In genomic region chr7:142093696-142094240, GRCm38 (mm10) we compare ENCODE assay signal across 7 mouse cellular contexts. TPM values are rescaled to one million over a fixed set of nuclear protein-coding genes. Genes with fewer than 3 reads are reported as not detected.
DNase-seq lines count a peak whose midpoint lies in the region; ATAC-seq lines count a peak whose summit lies in the region.

No protein-coding gene starts in this region.

- no peaks in the 10 kb centered on the region for H3K9me3 ChIP-seq in lung, embryonic 16.5 days (ENCODE audit: control insufficient read depth, low read length)
- no peaks in the 10 kb centered on the region for H3K9me3 ChIP-seq in forebrain, embryonic 13.5 days (replicated peaks)
- no peaks in the 10 kb centered on the region for H3K9me3 ChIP-seq in limb, embryonic 13.5 days
- H3K9me3 ChIP-seq in stomach, embryonic 15.5 days: no peaks in the 10 kb centered on the region

- H3K36me3 ChIP-seq in lung, embryonic 16.5 days (ENCODE audit: control insufficient read depth, insufficient read depth, low read length): no peaks in the 10 kb centered on the region
- H3K36me3 ChIP-seq in forebrain, embryonic 13.5 days (ENCODE audit: poor library complexity, severe bottlenecking): peaks cover 5% of the 10 kb centered on the region; the same call in 1 of the 2 replicates
- H3K36me3 ChIP-seq in limb, embryonic 13.5 days: no peaks in the 10 kb centered on the region
- no peaks in the 10 kb centered on the region for H3K36me3 ChIP-seq in stomach, embryonic 15.5 days

- peak overlapping the region; percentile 72 for H3K4me3 ChIP-seq in lung, embryonic 16.5 days (ENCODE audit: low read length)
- H3K4me3 ChIP-seq in forebrain, embryonic 13.5 days: peak overlapping the region; percentile 88
- peak overlapping the region; percentile 72 for H3K4me3 ChIP-seq in limb, embryonic 13.5 days
- H3K4me3 ChIP-seq in stomach, embryonic 15.5 days (replicated peaks): peak overlapping the region; percentile 70

- peaks cover 56% of the 10 kb centered on the region for H3K27me3 ChIP-seq in lung, embryonic 16.5 days (ENCODE audit: control insufficient read depth, insufficient read depth, low read depth, low read length)
- peaks cover 16% of the 10 kb centered on the region for H3K27me3 ChIP-seq in forebrain, embryonic 13.5 days
- peaks cover 98% of the 10 kb centered on the region for H3K27me3 ChIP-seq in limb, embryonic 13.5 days
- peaks cover 57% of the 10 kb centered on the region for H3K27me3 ChIP-seq in stomach, embryonic 15.5 days (replicated peaks)

- DNase-seq in lung, postnatal 14 days: no peak
- no peak for DNase-seq in layer of hippocampus, postnatal 25 days (ENCODE audit: extremely low spot score in 1 of 2, low spot score in 1 of 2)
- DNase-seq in spleen, postnatal 4 days (ENCODE audit: low spot score in 2 of 2): no peak

- no peak overlapping the region for H3K9ac ChIP-seq in lung, embryonic 16.5 days (ENCODE audit: low read length)
- peak overlapping the region; percentile 97 for H3K9ac ChIP-seq in forebrain, embryonic 13.5 days
- peak overlapping the region; percentile 71 for H3K9ac ChIP-seq in limb, embryonic 13.5 days
- peak overlapping the region; percentile 73; the same call in 1 of the 2 replicates for H3K9ac ChIP-seq in stomach, embryonic 15.5 days

- ATAC-seq in lung, embryonic 16.5 days (ENCODE audit: low read depth): no peak
- no peak for ATAC-seq in forebrain, embryonic 13.5 days
- ATAC-seq in limb, embryonic 13.5 days (ENCODE audit: low FRiP score, low read depth): no peak
- no peak for ATAC-seq in stomach, embryonic 15.5 days (ENCODE audit: insufficient read depth, low FRiP score, low read depth)

- H3K27ac ChIP-seq in lung, embryonic 16.5 days (ENCODE audit: low read length): no peak overlapping the region
- peak overlapping the region; percentile 92 for H3K27ac ChIP-seq in forebrain, embryonic 13.5 days
- H3K27ac ChIP-seq in limb, embryonic 13.5 days: no peak overlapping the region
- no peak overlapping the region for H3K27ac ChIP-seq in stomach, embryonic 15.5 days

- H3K4me1 ChIP-seq in lung, embryonic 16.5 days (replicated peaks; ENCODE audit: control insufficient read depth, insufficient read depth, low read length): peaks cover 2% of the 10 kb centered on the region; the same call in 1 of the 2 replicates
- peaks cover 73% of the 10 kb centered on the region for H3K4me1 ChIP-seq in forebrain, embryonic 13.5 days
- peaks cover 27% of the 10 kb centered on the region for H3K4me1 ChIP-seq in limb, embryonic 13.5 days
- H3K4me1 ChIP-seq in stomach, embryonic 15.5 days: peaks cover 25% of the 10 kb centered on the region

- H3K4me2 ChIP-seq in lung, embryonic 16.5 days (ENCODE audit: low read depth, low read length): peak overlapping the region; percentile 98
- H3K4me2 ChIP-seq in forebrain, embryonic 13.5 days: peak overlapping the region; percentile 91
- peak overlapping the region; percentile 95 for H3K4me2 ChIP-seq in limb, embryonic 13.5 days (replicated peaks)
- H3K4me2 ChIP-seq in stomach, embryonic 15.5 days: peak overlapping the region; percentile 99

- WGBS in lung, embryonic 16.5 days: 31% methylated on average over 6 of the region's 6 CpGs
- 26% methylated on average over 6 of the region's 6 CpGs for WGBS in forebrain, embryonic 13.5 days
- 34% methylated on average over 6 of the region's 6 CpGs for WGBS in limb, embryonic 13.5 days
- 29% methylated on average over 6 of the region's 6 CpGs for WGBS in stomach, embryonic 15.5 days

RNA-seq across cellular contexts. Expression of gene Dusp8, which starts 1.9 kb away (rescaled TPM):
- 2.1 and 2.5 TPM in 2 replicates for polyA plus RNA-seq in lung, embryonic 16.5 days (2015; fragmentation: Nextera tagmentation; extraction: Ambion mirVana)
- polyA plus RNA-seq in forebrain, embryonic 13.5 days (2015; fragmentation: Nextera tagmentation; extraction: Ambion mirVana): 44.1 and 55.6 TPM in 2 replicates
- 2.3 and 2.7 TPM in 2 replicates for polyA plus RNA-seq in limb, embryonic 13.5 days (2015; fragmentation: Nextera tagmentation; extraction: Ambion mirVana)
- 5.9 and 7.4 TPM in 2 replicates for polyA plus RNA-seq in stomach, embryonic 15.5 days (2015; fragmentation: Nextera tagmentation; extraction: Ambion mirVana)
- total RNA-seq in layer of hippocampus, postnatal 25 days (2021): 100 to 1,000 TPM; 127 to 139 TPM

RNA-seq across cellular contexts. Expression of gene Gm45618, which starts 26.8 kb away (rescaled TPM):
- polyA plus RNA-seq in lung, embryonic 16.5 days (2015; fragmentation: Nextera tagmentation; extraction: Ambion mirVana): not detected in 2 replicates
- polyA plus RNA-seq in forebrain, embryonic 13.5 days (2015; fragmentation: Nextera tagmentation; extraction: Ambion mirVana): not detected in 2 replicates
- not detected in 2 replicates for polyA plus RNA-seq in limb, embryonic 13.5 days (2015; fragmentation: Nextera tagmentation; extraction: Ambion mirVana)
- polyA plus RNA-seq in stomach, embryonic 15.5 days (2015; fragmentation: Nextera tagmentation; extraction: Ambion mirVana): not detected in 2 replicates
- total RNA-seq in layer of hippocampus, postnatal 25 days (2021): not detected

RNA-seq across cellular contexts. Expression of gene Mob2, which starts 32.9 kb away (rescaled TPM):
- 76.3 and 83.9 TPM in 2 replicates for polyA plus RNA-seq in lung, embryonic 16.5 days (2015; fragmentation: Nextera tagmentation; extraction: Ambion mirVana)
- 51.0 and 58.1 TPM in 2 replicates for polyA plus RNA-seq in forebrain, embryonic 13.5 days (2015; fragmentation: Nextera tagmentation; extraction: Ambion mirVana)
- polyA plus RNA-seq in limb, embryonic 13.5 days (2015; fragmentation: Nextera tagmentation; extraction: Ambion mirVana): 70.7 and 71.4 TPM in 2 replicates
- 65.2 and 67.8 TPM in 2 replicates for polyA plus RNA-seq in stomach, embryonic 15.5 days (2015; fragmentation: Nextera tagmentation; extraction: Ambion mirVana)
- total RNA-seq in layer of hippocampus, postnatal 25 days (2021): 10 to 100 TPM; 27.0 to 29.1 TPM

RNA-seq across cellular contexts. Expression of gene Gm39115, which starts 42.1 kb away (rescaled TPM):
- not detected in 2 replicates for polyA plus RNA-seq in lung, embryonic 16.5 days (2015; fragmentation: Nextera tagmentation; extraction: Ambion mirVana)
- not detected in 2 replicates for polyA plus RNA-seq in forebrain, embryonic 13.5 days (2015; fragmentation: Nextera tagmentation; extraction: Ambion mirVana)
- polyA plus RNA-seq in limb, embryonic 13.5 days (2015; fragmentation: Nextera tagmentation; extraction: Ambion mirVana): not detected in 2 replicates
- not detected in 2 replicates for polyA plus RNA-seq in stomach, embryonic 15.5 days (2015; fragmentation: Nextera tagmentation; extraction: Ambion mirVana)
- total RNA-seq in layer of hippocampus, postnatal 25 days (2021): not detected

RNA-seq across cellular contexts. Expression of gene Gm45337, which starts 50.6 kb away (rescaled TPM):
- polyA plus RNA-seq in lung, embryonic 16.5 days (2015; fragmentation: Nextera tagmentation; extraction: Ambion mirVana): not detected in 2 replicates
- polyA plus RNA-seq in forebrain, embryonic 13.5 days (2015; fragmentation: Nextera tagmentation; extraction: Ambion mirVana): not detected in 2 replicates
- not detected in 2 replicates for polyA plus RNA-seq in limb, embryonic 13.5 days (2015; fragmentation: Nextera tagmentation; extraction: Ambion mirVana)
- not detected in 2 replicates for polyA plus RNA-seq in stomach, embryonic 15.5 days (2015; fragmentation: Nextera tagmentation; extraction: Ambion mirVana)
- total RNA-seq in layer of hippocampus, postnatal 25 days (2021): not detected
